Mouse (Mus musculus) bone marrow macrophage, adult 2 months (primary cell): Measurements from ENCODE around the gene Cfi. TPM values are rescaled to one million over a fixed set of nuclear protein-coding genes. Genes with fewer than 3 reads are reported as not detected.
A peak's percentile ranks its signal among the peaks of the same experiment; 100 is the strongest.

ENCODE experiments used
- H3K27ac ChIP-seq: 2 replicates; pipeline ENCODE4 v1.5.1; 2012; ENCODE audit warnings: low read depth, low read length; ENCODE audit not compliant: insufficient read depth
- H3K4me1 ChIP-seq: 2 replicates; pipeline ENCODE4 v1.6.1; 2012; ENCODE audit warnings: low read length; ENCODE audit not compliant: control insufficient read depth, insufficient read depth
- H3K4me3 ChIP-seq: 2 replicates; pipeline ENCODE4 v1.5.1; 2012; ENCODE audit warnings: mild to moderate bottlenecking, low read length, moderate library complexity; ENCODE audit not compliant: insufficient read depth
- CTCF ChIP-seq: IDR thresholded peaks from 2 replicates; pipeline ENCODE4 v1.5.1; 2012; ENCODE audit warnings: low read depth, mild to moderate bottlenecking, low read length, moderate library complexity
- POLR2A ChIP-seq: IDR thresholded peaks from 2 replicates; pipeline ENCODE4 v1.6.1; 2012; ENCODE audit warnings: mild to moderate bottlenecking, low read depth, low read length, borderline replicate concordance
- polyA plus RNA-seq: library from polyadenylated mRNA; stranded (reverse); fragments of >200 nt; gene quantifications from 2 replicates; pipeline ENCODE4 v1.2.4, GENCODE M21; 2012; ENCODE audit not compliant: missing spikeins, insufficient read depth, insufficient read length

Cfi gene
- polyA plus RNA-seq, 1 experiment = not detected

DNA sequence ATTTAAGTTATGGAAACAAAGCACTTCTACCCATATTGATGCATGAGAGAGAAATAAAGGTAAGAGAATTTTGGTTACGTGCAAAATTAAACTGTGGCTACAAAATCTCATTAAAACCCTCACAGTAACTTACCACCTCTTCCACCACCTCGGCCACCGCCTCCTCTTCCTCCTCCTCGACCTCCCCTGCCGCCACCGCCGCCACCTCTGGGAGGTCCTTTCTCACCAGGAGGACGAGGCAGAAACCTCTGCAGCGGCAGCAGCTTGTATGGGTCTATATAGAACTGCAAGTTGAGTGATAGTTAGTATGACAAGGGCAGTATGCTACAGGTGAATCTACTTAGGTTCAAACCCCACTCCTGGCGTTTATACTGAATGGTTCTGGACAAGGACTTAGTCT, 9.0 kb upstream of the Cfi start:
- H3K4me3 ChIP-seq = no peak overlapping the region
- no peak for TF ChIP-seq CTCF
- no peak for TF ChIP-seq POLR2A
- H3K27ac ChIP-seq = no peak overlapping the region
- H3K4me1 ChIP-seq = peaks cover 8% of the 10 kb centered on the region

DNA sequence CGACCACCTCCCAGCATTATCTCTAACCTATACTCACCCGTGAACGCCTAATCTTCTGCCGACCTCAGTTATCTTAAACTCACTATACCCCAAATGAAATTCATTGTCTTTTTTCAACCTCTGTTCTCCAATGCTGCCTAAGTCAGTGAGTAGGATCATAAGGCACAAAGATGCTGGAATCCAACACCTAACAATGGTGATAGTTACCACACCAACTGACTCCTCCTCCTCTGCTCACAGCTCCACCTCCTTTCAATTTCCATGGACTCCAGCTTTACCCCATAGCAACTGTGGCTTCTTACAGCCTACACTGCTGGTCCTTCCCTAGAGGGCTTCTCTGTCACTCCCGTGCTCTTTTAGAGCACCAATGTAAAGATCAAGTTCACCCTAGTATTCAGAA, 8.0 kb upstream of the Cfi start:
- H3K27ac ChIP-seq = no peak overlapping the region
- no peak overlapping the region for H3K4me3 ChIP-seq
- TF ChIP-seq CTCF = no peak
- H3K4me1 ChIP-seq = peaks cover 8% of the 10 kb centered on the region

- H3K4me3 ChIP-seq = peak overlapping the region; percentile 90
- TF ChIP-seq POLR2A = no peak
- TF ChIP-seq CTCF = no peak
- H3K27ac ChIP-seq = peak overlapping the region; percentile 92
- peaks cover 8% of the 10 kb centered on the region for H3K4me1 ChIP-seq
Observed at GRCm38 (mm10) chr3:129830626-129831025, 5.1 kb upstream of the Cfi start.

- Histone ChIP-seq H3K27ac (peak within 1 kb of the TSS; percentile 92), H3K4me3 (peak within 1 kb of the TSS; percentile 90), H3K4me1 (peaks cover 8% of the 10 kb centered on the region)
- TF ChIP-seq POLR2A (no peak), CTCF (no peak)
Observed at GRCm38 (mm10) chr3:129831035-129831568, 4.6 kb upstream of the Cfi start, which contains the start of gene Gar1. Gene Gar1, minus strand, starts transcription at chr3:129831396.

DNA sequence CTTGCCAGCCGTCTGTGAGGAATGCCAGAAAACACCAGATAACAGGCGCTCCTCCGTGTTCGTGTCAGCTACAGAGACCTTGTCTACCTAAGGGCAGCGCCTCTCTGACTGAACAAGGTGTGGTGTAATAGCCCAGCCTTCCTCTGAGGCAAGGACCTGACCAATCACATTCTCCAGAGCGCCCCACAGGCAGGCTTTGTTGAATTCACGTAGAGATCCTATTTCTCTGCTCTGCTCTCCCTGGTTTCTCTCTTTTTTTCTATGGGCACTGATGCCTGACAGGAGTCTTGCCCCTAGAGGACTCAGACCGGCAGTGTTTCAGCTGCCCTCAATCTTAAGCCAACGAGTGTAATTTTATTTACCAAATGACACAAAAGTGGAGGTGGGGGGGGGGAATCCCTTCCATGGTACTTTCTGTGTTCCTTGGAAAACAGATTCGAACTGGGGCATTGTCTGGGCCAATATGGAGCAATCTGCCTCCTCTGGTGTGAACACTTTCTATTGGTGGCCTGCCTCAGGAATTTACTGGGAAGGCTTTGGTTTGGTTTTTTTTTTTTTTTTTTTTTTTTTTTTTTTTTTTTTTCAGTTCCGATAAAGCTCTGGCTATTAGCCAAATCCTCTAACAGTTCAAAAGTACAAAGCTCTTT, 490 bp downstream of the Cfi start:
- no peaks in the 10 kb centered on the region for H3K4me1 ChIP-seq
- H3K4me3 ChIP-seq = no peak overlapping the region
- no peak overlapping the region for H3K27ac ChIP-seq
- TF ChIP-seq CTCF (no peak), POLR2A (no peak)

GRCm38 (mm10) chr3:129836965-129837364, 1.3 kb downstream of the Cfi start:
- H3K27ac ChIP-seq = no peak overlapping the region
- no peak overlapping the region for H3K4me3 ChIP-seq
- no peak for TF ChIP-seq CTCF
- no peak for TF ChIP-seq POLR2A
- no peaks in the 10 kb centered on the region for H3K4me1 ChIP-seq

- Histone ChIP-seq H3K27ac (no peak overlapping the region), H3K4me1 (no peaks in the 10 kb centered on the region), H3K4me3 (no peak overlapping the region)
- no peak for TF ChIP-seq CTCF
- no peak for TF ChIP-seq POLR2A
Observed at GRCm38 (mm10) chr3:129838017-129838416, 2.3 kb downstream of the Cfi start.

DNA sequence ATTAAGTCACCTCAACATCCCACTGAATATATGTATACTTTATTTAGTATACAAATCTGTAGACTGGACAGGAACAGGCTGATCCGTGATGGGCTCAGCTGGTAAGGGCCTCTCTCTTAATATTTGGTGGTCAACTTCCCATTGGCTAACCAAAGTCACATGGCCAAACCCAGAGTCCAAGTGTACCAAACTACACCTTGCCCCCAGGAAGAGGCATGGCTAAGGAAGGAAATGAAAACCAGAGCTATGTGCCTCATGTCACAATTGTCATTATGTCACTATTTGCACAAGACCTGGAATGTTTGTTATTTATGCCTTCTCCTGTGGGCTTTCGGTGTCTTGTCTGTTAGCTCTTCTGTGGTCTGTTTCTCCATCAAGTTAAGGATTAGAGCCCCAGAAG, 10.2 kb downstream of the Cfi start:
- H3K4me1 ChIP-seq = no peaks in the 10 kb centered on the region
- no peak for TF ChIP-seq CTCF
- TF ChIP-seq POLR2A = no peak
- H3K4me3 ChIP-seq = no peak overlapping the region
- no peak overlapping the region for H3K27ac ChIP-seq

- no peaks in the 10 kb centered on the region for H3K4me1 ChIP-seq
- H3K4me3 ChIP-seq = no peak overlapping the region
- H3K27ac ChIP-seq = no peak overlapping the region
- TF ChIP-seq POLR2A (no peak), CTCF (no peak)
Observed at GRCm38 (mm10) chr3:129846846-129847245, 11.2 kb downstream of the Cfi start.

DNA sequence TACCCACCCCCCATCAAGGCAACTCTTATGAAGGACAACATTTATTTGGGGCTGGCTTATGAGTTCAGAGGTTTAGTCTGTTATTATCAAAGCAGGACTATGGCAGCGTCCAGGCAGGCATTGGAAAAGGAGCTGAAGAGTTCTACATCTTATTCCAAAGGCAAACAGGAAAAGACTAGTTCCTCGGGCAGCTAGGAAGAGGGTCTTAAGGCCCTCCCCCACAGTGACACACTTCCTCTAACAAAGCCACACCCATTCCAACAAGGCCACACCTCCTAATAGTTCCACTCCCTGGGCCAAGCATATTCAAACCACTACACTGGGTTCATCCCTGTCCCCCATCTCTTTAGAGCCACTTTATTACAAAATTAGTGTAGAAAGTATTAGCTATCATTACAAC, 26.9 kb downstream of the Cfi start:
- TF ChIP-seq CTCF (no peak), POLR2A (no peak)
- no peaks in the 10 kb centered on the region for H3K4me1 ChIP-seq
- no peak overlapping the region for H3K4me3 ChIP-seq
- no peak overlapping the region for H3K27ac ChIP-seq

- Histone ChIP-seq H3K4me1 (no peaks in the 10 kb centered on the region), H3K27ac (no peak overlapping the region), H3K4me3 (no peak overlapping the region)
- TF ChIP-seq POLR2A = no peak
- peak; percentile 55; the same call in 1 of the 2 replicates for TF ChIP-seq CTCF
Observed at GRCm38 (mm10) chr3:129863698-129864097, 28.0 kb downstream of the Cfi start.
